Mouse (Mus musculus): ENCODE measurements at regions not wholly inside any gene's neighbourhood (a gene's known extent, or its start where the extent isn't known, plus 50 kb on each side); places are given as distances from the start of the nearest gene placed in this dataset.

DNA sequence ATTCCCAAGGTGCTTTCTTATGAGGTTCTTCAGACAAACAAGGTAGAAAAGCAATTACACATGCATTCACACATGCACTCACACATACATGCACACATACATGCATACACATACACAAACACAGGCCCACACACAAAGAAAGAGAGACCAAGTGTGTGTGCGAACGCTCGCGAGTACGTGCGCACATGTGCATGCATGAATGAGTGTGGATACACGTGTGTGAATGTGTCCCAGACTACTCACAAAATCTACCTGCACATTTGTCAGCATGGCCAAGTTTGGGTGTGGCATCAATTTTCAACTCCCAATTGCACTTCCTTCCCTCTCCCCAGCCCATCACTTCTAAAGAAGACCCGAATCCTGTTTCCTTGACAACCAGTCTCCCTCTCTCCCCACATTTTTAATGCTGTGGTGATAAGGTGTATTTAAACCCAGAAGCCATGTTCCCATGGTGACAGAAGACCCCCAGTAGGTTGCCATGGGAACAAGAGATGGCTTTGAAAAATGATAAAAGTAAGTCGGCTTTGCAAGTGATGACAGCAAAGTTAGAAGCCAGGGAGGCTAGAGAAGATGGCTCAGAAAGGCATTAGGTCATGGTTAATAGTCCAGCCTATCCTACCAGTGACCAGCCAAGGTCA, 206.3 kb downstream of the Rpl10-ps3 start:
- intact Hi-C loops (cut with DNase I): no loop called here

DNA sequence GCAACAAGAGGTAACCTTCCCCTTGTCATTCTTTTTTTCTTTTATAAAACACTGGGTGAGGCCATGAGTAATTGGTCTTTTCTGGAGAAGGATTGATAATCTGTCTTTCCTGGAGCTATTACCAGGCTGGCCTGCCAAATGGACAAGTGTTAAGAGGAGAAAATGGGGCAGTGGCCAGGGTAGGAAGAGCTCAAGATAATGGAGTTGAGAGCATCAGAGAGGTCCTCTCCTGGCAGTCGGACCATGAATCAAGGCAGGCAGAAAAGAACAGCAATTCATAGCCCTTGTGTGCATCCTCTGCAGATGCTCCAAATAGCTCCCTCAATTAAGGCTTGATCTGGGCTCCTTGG, 208.2 kb downstream of the Rpl10-ps3 start:
- intact Hi-C loops (cut with DNase I): no loop called here

DNA sequence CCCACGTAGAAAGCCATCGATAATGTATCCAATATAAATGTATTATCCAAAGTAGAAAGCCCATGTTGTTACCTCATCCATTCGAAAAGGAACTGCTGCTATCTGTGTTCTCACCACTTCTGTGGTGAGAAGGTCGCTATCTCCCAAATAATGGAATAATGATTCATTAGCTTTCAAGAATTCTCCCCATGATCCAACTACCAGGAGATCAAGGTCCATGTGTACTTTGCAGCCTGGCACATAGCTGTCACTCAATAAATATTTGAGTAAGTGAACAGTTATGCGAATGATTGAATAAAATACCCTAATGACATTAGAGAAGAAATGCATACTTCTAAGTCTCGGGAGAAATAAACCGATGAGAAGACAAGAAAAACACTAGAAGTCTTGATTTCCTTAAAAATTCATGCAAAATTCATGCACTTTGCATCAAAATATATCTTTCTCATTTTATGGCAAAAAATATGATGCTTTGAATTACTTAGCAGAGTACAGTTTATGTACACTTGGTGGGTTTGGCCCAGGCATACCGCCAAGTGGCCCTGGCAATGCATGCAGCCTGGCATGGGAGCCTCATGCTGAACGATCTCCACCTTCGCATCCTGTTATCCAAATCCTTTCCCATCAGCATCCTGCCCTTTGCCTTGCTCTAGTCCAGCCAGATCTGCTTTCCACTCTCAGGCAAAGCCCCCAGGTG, 208.7 kb downstream of the Rpl10-ps3 start:
- intact Hi-C loops (cut with DNase I): no loop called here

DNA sequence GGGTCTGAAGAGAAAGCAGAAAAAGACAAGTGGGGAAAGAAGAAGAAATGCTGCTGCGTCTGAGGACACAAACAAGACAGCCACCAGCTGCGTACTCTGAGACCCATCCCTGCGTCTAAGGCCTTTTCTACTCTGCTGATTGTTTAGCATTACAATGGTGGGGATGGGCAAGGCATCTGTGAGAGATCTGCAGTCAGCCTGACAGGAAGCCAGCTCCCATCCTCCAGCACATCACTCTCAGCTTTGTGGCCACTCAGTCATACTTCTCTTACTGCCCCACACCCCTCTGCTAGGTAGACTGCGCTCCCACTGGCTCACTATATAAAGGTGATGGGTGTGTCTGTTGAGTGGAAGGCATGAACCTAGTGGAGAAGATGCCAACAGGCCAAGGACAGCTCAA, 220.5 kb downstream of the Rpl10-ps3 start:
- intact Hi-C loops (cut with DNase I): no loop called here

DNA sequence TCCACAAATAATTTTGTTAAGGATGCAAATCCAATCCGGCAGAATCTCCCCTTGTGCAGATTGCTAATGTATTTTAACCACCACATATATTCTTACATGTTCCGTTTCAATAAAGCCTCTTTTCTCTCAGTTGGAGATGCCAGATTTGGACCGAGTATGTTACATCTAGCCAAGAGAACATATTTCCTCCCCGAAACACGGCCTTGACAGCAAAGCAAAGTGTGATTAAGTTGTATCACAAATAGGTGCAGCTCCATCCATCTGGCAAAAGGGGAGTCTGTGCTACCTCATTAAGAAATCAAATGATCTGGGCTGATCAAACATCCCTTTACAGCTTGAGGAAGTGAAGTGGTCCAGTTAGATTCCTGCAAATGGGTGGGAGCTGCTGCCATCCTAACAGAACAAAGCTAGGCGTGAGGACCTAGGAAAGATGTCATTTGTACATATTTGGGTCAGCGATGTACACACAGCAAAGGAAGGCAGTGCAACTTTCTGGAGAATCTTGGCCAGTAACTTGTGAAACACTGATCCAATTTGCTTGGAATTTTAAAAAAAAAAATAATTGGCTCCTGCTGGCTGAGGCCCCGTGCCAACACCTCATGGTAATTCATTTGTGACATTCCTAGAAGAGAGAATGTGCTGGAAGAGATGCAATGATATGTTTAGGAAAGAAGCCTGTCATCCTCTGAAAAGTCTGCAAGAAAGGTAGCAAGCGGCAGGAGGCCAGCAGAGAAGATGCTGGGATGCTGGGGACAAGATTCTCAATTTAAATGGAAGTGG, 223.8 kb downstream of the Rpl10-ps3 start:
- intact Hi-C loops (cut with DNase I): no loop called here

DNA sequence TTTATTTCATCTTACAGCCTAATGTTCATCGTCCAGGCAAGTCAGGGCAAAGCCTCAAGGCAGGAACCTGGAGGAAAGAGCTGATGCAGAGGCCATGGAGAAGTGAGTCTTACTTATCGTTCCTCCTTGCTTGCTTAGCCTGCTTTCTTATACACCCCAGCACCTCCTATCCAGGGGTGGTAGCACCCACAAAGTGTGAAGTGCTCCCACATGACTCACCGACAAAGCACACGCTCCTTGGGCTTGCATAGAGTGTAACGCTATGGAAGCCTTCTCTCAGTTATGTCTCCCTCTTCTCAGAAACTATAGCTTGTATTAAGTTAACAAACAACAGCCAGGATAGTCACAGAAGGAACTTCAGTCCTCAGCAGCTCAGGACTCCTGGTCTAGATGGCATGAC, 225.4 kb downstream of the Rpl10-ps3 start:
- intact Hi-C loops (cut with DNase I): no loop called here

DNA sequence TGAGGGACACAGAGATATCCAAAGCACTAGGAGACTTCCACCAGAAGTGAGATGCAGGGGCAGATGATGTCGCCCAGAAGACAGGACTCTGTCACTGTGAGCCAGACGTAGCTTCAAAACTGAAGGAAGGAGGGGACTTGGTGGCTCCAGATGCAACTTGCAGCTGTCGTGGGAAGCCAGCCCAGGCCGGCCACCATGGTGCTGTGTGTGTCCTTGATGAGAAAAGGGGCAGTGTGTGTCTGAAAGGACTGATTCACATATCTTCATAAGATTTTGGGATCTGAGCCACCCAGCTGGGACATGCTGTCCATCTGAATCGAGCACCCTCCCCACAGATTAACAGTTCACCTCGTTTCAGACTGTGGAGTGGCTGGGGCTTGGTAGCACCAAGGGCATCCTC, 226.2 kb downstream of the Rpl10-ps3 start:
- intact Hi-C loops (cut with DNase I): no loop called here

DNA sequence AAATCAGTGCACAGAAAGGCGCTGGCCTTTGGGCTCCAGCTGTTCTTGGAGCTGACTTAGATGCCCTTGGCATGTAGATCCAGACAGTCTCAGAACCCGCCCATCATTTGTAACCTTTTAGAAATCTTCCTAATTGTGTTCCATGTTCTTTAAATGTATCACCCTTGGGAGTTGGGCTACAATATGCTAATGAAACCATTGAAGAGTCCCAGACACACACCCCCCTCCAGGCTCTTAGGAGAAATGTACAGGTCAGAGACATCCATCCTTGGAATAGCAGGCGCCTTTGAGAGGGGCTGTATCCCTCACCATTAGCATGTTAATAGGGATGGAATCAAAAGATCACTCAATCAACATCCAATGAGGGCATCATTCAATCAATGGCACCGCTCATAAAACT, 238.2 kb downstream of the Rpl10-ps3 start:
- intact Hi-C loops (cut with DNase I): no loop called here

DNA sequence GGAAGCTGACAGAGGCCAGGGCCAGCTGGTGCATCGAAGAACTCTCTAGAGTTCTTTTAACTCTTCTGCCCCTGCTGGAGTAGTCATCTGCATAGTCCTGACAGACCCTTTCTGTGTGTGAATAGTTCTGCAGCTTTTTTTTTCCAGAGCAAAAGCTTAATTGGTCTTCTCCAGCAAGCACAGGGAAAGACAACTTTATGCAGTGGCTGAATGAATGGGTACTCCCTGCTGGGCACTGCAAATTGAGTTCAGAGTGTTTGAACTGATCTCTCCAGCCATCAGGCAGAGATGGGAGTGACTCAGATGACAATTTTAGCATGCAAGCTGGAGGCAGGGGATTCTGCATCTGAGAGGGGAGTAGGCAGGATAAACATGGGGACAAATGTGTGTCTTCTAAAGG, 242.0 kb downstream of the Rpl10-ps3 start:
- intact Hi-C loops (cut with DNase I): no loop called here

DNA sequence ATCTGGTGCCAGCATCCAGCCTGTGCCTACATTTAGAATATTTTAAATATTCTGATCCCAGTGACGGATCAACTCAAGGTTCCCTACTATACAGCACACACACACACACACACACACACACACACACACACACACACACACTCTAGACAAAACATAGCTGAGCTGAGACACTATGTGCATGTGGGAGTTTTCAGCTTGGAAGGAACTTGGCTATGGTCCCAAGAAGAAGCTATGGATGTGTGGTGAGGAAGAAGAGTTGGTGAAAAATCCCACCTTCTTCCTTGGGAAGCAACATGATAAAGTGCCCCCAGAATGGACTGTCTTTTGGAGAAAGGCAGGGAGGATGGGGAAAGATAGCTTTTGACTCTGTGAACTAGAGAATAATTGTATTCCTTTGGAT, 243.7 kb downstream of the Rpl10-ps3 start:
- intact Hi-C loops (cut with DNase I): no loop called here

DNA sequence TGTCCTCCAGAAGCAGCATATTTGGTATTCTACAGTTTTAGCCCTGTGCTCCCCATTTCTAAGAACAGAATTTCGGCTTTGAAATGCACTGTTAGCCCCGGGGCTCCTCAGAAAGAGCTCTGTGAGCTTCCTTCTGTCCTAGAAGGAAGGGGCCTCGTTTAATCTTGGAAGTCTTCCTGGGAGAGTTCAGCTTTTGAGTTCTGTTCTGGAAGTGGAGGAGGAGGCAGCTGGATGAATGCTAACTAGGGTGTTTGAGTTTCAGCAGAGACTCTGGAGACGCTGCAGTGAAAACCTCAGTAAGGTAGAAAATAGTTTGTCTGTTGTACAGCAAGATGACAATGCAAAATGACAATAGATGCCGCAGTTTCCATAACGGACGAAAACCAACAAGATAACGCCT, 253.8 kb downstream of the Rpl10-ps3 start:
- intact Hi-C loops (cut with DNase I): no loop called here

DNA sequence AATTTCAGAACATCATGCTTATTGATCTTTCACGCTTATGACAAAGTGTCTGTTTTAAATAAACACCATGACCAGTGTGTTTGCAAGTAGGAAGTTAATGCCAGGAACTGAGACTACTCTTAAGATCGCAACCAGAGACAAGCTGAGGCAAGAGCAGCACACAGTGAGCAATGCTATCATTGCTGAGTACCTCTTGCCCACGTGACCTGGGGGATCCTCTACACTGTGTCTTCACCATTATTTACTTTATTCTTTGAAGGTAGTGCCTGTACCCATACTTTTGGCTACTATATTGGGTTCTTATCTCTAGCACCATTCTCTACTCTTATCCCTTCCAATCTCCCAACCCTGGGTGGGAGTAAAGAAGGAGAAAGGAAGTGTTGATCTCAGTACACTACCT, 254.9 kb downstream of the Rpl10-ps3 start:
- intact Hi-C loops (cut with DNase I): no loop called here

DNA sequence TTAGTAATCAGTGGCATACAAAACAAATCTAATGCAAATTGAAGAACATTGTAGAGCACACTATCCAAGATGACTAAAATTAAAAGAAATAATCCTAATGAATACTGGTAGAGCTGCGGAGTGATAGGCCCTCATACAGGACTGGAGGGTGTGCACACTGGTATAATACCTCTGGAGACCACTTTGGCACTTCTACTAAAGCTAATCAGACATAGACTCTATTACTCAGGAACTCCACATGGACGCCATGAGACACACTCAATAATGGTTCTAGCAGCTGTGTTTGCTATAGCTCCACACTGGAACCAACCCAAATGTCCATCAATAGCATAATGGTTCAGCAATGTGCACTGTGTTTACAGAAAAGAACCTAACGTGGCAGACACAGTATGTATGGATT, 264.6 kb downstream of the Rpl10-ps3 start:
- intact Hi-C loops (cut with DNase I): no loop called here

DNA sequence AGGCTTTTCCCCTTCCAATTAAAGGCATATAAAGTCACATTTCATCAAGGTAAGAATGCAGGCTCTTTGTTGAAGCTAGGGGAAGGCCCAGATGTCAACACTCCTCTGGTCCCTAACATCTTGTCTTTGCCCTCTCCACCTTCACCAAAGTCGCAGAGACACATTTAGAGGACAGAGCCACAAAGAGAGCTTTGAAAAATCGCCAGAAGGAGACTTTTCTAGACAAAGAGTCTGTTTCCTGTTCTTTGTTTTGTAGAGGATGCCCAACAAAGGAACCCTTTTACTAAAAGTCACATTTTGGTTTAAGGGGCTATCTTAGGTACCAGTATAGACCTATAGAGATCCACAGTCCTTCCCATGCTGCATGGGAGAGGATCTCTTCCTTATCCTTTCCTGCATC, 269.9 kb upstream of the Ncam1 start:
- intact Hi-C loops (cut with DNase I): no loop called here

DNA sequence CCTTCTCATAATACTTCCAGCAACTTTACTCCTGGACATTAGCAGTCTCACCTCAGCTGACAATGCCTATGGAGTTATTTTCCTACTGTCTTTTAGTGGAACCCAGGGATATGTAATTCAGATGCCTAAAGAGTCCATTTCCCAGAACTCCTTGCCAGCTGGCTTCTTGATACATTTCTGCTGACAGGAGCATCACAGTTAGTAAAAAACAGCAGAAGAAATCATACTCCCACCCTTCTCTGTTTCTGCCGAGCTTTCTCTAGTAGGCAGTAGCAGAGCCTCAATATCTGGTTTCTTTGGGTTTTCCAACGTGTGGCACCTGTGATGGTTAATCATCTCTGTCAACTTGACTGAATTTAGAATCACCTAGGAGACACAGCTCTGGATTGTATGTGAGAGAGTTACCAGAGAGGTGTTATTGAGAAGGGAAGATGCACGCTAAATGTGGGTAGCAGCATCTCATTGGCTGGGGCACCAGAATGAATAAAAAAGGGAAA, 269.1 kb upstream of the Ncam1 start:
- intact Hi-C loops (cut with DNase I): no loop called here

DNA sequence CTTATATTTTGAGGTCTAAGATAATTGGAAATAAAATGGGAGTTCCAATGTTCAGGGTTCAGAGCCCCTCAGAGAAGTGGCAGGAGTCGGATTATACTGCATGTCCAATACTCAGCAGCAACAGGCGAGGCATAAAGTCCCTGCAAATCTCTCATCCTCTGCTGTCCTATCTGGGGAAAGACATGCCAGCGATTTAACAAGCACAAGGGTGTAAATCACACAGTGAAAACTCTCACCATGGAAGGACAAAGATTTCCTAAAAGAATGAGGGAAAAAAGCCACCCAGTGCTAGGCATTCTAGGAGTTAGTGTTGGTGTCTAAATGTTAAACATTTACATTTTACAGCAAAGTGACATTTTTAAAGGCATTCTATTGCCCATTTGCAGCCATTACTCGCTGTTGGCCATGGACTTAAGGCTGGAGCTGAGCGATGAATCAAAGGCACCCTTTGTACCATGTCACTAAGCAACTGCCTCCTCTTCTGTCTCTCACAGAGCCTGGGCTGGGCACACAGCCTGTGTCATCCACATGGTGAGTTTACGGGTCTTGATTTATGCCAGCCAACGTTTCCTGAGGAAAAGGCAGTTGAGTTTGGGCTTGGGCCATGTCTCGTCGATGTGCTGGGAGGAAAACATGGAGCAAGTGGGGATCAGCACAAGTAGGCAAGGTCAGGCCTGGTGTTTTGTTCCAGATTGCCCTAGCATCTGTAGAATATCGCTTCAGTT, 265.9 kb upstream of the Ncam1 start:
- intact Hi-C loops (cut with DNase I): no loop called here

DNA sequence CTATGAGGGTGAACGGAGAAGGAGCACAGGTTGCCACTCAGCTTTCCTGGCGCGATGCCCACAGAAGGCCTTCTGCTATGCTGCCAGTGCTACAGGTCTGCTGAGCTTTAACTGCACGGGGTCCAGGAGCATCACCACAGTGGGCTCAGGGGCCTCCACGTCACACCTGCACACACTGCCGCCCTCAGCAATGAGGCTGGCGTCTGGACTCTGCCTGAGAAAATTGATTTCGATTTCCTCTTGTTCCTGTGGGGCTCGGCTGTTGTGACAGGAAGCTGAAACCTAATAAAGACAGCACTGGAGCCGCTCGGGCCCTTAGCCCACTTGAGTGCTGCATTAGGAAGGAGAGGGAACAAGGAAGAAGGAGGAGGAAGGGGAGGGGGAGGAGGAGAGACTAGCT, 239.5 kb upstream of the Ncam1 start:
- intact Hi-C loops (cut with DNase I): no loop called here

DNA sequence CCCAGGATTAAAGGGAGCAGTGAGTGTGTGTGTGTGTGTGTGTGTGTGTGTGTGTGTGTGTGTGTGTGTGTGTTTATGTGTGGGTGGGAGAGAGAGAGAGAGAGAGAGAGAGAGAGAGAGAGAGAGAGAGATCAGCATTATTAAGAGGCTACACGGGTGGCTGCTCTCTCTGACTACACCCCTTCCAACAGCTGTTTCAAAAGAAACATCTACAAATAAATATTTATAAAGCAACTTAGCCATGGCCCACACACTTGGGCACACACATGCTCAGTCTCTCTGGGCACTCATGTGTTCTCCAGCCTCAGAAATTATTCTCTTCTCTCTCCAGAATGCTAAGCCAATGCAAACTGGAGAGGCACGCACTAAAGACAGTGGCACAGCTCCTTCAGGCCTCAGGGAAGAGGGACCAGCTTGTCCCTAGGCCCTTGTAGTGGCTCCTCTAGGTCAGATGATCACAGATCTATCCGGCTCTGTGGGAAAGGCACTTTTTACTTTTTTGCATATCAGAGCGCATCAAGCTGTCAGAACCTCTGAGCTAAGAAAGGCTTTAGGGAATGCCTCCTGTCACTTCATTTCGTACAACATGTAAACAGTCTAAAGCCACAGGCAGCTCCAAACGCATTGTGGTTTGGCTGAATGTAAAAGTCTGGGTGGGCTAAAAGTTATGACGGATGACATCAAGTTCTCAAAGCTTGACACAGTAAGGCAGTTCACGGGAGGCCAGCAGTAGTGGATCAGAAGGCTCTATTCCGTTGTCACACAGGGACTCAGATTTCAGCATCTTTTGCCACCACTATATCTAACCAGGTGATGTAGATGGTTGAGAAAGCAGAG, 233.8 kb upstream of the Ncam1 start:
- intact Hi-C loops (cut with DNase I): no loop called here

DNA sequence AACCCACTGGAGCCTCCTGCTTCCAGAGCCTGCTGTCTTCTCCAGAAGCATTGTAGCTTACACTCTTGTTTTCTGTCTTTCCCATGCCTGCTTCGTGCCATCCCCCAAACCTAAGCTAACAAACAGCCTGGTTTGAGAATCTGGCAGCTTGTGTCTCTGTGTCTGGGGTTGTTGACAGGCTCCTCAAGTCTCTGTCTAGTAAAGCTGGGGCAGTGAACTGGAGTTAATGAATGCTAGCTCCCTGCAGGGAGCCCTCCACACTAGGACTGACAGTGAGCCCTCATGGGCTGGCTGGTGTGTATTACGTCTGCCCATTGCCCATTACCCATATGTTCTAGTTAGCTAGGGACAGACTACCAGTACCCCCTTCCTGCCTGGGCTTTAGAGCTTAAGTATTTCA, 232.6 kb upstream of the Ncam1 start:
- intact Hi-C loops (cut with DNase I): no loop called here

DNA sequence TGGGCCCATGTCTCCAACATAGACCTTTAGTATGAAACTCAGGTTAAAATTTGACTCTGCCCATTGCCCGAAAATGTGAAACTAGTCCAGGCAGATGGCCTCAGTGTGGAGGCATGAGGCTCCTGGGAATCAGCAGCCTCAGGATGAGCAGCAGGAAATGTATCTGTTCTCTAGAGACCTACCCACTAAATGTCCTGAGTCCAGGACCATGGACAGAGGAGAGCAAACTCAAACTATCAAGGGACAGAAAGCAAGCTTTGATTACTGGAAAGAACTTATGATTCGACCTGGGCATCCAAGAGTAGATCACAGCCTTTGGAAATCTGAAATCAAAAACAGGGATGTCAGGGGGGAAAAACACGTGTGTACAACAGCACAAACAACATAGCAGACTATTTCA, 230.3 kb upstream of the Ncam1 start:
- intact Hi-C loops (cut with DNase I): no loop called here

DNA sequence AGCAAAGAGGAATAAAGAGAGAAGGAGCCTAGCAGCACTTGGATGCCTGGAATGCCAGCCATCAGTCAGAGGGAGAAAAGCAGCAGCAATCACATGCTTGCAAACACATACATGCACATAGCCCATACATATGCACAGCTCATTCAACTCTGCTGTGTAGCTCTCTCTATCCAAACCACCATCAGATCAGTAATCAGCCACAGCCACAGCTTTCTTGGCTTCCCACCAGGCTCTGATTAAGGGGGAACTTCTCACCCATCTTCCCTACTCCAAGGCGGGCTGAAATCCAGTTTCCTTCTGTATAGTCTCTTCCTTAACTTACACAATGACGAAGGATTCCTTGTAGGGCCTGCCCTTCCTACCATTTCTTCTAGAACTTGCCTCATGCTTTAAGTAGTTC, 229.8 kb upstream of the Ncam1 start:
- intact Hi-C loops (cut with DNase I): no loop called here
